Mouse (Mus musculus) WW6 (cell line): ENCODE measurements around the gene Tssc4.

Experiments used
- DNase-seq: peaks from one replicate; pipeline ENCODE4 v3.0.0-alpha.2; 2013; ENCODE audit warnings: low read depth, low spot score

Gene Tssc4

GRCm38 (mm10) chr7:143068316-143068881 is 650 bp upstream of the Tssc4 start:
- DNase-seq, result no peak

- no peak for DNase-seq
Measured at GRCm38 (mm10) chr7:143069751-143070400, 827 bp downstream of the Tssc4 start.

DNA sequence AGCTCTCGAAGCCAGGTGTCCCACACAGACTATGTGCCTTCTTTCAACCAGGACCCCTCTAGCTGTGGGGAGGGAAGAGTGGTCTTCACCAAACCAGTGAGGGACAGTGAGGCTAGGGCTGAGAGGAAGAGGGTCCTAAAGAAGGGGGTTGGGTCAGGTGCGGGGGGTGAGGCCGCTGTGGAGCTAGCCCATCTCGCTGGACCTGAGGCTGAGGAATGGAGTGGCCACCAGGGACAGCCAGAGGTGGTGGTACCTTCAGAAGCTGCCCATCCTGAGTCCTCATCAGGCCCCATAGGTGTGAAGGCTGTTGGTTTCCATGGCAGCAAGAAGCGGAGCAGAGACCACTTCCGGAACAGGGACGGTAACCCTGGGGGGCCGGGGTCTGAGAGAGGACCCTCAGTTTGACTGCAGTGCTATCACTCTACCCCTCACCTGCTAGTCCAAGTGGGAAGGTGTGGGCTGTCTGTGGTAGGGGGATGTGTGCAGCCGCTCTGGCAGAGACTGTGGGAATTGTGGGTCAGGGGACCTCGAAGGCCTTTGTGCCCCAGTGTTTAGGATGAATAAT is 1.5 kb downstream of the Tssc4 start:
- no peak for DNase-seq

DNA sequence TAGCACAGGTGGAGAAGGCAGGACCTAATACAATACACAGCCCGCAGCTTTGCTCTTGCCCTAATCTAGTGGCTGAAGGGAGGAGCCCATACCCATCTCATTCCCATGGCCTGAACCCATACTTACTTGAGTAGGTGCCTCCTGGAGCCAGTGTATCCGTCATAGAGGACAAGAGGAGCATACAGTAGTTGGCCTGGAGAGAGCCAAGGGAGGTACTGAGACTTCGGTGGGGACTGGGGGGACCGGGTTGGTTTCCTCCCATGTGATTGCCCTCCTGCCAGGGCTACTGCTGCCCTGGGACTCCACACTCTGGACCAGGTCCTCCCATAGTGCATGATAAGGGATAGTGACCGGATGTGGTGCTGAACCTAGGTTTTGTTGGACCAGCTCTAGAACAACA is 3.6 kb downstream of the Tssc4 start:
- no peak for DNase-seq

GRCm38 (mm10) chr7:143073086-143073485 is 4.0 kb downstream of the Tssc4 start:
- no peak for DNase-seq

DNA sequence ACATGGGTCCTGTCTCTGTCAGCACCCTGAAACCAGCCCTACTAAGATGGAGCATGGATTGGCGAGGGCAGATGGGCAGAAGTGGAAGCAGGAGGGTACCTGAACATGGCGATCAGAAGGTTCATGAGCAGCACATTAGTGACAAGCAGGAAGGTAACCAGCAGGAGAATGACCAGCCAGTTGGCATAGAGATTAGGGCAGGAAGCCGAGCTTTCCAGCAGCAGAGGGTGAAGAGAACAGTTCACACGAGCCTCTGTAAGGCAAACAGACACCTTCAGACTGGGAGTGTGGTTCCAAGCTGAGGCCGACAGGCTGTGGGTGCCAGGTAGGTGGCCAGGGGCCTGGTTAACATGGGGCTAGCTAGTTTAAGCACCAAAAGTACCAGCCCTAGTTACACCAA is 6.3 kb downstream of the Tssc4 start:
- no peak for DNase-seq

DNA sequence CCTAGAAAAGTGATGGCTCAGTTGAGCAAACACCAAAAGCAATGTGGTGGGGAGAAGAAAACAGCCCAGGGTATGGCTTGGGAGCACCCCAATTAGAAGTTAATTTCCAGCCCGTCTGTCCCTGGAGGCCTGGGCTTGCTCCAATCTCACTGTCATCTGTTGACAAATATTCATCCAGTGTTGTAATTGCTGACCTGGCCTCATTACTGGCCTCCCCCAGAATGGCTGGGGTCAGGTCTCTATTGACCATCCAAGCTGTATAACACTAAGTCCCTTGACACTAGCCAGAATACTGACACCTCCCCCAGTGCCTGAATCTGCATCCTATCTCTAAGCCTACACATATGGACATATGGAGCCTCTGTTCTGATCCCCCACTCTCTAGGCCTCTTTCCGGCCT is 8.3 kb downstream of the Tssc4 start:
- DNase-seq, result no peak

DNA sequence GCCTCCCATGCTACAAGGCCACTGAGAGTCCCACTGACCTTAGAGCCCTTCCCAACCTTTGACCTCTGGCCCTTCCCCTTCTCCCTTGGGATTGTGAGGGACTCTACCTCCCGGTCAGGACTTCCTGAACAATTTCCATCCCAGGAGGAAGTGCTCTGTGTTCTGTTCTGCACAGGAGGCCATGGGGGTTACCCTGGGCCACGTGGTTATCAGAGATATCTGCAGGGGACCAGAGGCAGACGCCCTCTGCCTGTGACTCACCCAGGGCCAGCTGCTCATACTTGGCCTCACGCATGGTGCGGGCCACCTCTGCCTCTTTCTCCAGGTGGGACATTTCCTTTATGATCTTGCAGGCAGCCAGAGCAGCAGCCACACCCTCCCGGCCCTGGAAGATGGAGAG is 13.0 kb downstream of the Tssc4 start:
- no peak for DNase-seq

DNA sequence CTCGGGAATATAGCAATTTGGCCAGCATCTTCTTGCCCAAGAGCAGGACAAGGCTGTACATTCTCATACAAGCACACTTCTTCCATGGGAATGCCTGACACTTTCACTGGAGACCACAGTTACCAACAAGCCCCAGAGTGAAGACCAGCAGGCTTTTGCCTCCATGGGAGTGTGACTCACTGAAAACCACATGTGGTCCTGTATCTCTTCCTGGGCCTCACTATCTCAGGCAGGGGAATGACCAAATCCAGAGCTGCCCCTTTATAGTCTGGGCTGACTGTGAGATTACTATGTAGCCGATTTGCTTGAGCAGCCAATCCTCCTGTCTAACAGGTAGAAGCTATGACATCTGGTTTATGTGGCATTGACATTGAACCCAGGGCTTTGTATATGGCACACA is 14.7 kb downstream of the Tssc4 start:
- no peak for DNase-seq

DNA sequence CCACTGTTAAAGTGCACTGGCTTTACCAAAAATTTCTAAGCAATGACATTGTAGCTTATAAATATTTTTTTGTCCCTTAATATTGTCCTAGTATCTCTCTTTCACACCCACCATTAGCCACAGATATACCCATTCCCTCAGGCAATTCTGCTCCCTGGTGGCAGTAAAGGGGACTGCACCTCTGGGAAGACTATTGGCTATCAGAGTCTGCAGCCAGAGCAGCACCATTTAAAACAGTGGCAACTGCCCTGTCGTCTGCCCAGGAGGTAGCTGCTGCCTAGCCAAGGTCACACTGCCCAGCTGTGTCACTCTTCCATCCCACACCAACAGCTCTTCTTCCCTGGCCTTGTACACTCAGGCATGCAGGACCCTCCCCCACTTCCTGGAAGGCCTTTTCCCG is 17.3 kb downstream of the Tssc4 start:
- DNase-seq, result no peak

GRCm38 (mm10) chr7:143087070-143087579 is 18.1 kb downstream of the Tssc4 start:
- no peak for DNase-seq

DNA sequence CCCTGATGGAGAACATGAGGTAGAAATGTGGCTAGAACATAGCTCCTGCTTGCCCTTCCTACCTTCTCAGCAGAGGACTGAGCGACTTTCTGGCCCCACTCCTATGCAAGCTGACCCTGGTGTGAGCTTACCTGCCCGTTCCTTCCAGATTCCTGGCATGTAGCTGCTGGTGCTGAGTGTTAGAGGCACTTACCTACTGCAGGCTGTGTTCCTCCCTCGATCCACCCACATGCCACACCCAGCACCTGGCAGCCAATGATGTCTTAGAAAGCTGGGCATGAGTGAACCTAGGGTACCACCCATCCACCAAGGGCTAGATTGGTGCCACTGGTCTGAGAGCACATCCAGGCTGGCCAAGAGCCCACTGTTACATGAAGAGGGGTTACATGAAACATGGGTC is 24.8 kb downstream of the Tssc4 start:
- no peak for DNase-seq

DNA sequence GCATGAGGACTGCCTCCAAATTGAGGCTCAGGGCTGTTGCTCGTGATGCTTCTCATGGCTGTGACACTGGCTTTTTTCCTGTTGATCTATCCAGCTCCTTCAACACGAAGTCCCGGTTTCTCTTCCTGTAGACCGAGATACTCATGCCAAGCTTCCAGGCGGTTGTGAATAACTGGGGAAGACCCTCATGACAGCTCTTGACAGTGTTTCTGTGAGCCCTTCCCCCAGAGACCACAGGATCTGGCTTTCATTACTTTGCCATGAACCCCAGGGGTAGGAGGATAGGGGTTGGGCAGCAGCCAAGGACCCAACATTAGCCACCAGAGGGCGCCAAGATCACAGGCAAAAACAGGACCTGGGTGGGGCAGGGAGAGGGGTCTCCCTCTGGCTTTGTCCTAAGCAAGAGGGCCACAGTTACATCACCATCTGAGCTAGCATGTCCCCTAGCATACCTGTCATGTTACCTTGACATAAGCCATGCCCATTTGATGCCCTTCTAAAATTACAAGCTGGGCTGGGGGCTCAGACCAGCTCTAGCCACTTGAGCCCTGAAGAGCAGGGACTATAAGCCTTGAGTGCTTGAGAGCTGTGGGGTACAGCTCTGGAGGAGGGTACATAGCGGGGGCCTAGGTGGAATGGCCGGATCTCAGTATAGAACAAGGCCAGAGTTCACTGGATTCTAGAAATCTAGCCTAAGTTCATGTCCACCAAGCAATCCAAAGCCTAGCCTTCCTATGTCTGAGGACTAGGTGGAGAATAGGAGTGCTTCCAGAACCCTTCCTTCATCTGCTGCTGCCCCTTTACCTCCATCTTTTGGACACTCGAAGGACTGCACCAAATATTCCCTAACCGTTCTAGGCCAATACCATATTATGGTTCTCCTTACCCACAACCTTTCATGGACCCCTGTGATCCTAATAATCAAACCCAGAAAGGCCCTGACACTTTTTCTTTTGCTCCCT is 25.8 kb downstream of the Tssc4 start, which contains the start of gene Trpm5:
TSS of gene Trpm5 (minus strand) at position 51 of the 962 bp plus-strand sequence.
- no peak for DNase-seq

DNA sequence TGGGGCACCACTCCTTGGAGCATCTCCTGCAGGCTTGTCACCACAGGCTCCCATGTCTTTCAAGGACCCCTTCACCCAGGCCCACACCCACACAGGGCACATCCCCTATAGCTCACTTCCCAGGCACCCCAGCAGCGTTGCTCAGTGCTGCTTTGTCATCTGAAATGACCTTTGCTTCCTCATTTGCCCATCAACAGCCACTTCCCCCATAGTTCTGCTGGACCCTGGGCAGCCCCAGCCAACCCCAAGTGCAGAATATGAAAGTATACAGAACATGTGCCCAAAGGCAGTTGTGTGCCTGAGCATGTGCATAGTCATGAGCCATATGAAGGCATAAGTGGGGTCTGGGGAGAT is 26.5 kb downstream of the Tssc4 start:
- DNase-seq, result no peak

GRCm38 (mm10) chr7:143100759-143101158 is 31.7 kb downstream of the Tssc4 start:
- DNase-seq, result no peak

- no peak for DNase-seq
Measured at GRCm38 (mm10) chr7:143105258-143105897, 36.3 kb downstream of the Tssc4 start.

- DNase-seq, result no peak
Measured at GRCm38 (mm10) chr7:143106062-143106461, 37.0 kb downstream of the Tssc4 start, which contains the start of gene Kcnq1. Kcnq1 (plus strand) TSS chr7:143106362.

DNA sequence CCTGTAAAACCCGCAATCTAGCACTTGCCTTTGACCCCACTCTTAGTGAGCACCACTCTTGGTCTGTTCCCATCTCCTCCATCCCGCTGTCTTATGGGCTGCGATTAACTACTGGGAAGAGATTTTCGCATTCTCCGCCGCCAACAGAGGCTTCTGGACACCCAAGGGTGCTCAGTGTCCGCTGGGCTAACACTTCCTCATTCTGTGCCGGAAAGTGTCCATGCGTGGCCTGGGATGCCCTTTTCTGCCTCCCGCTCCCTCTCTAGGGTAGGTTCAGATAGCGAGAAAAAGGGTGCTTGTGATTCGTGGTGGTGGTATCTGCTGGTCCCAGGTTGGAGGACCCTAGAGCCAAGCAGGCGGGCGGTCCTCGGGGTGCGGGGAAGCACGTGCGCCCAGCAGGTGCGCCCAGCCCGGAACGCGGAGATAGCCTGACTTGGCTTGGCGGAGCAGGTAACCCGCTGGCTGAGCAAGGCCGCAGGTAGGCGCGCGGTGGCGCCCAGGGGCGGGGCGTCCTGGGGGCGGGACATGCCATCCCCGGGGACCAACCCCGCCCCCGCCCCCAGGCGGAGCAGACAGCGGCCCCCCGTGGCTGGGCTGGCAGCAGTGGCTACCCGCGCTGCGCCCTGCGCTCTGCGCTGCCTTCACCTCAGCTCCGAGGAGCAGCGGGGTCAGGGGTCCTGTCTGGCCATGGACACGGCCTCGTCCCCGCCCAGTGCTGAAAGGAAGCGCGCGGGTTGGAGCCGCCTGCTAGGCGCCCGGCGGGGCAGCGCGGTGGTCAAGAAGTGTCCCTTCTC is 37.8 kb downstream of the Tssc4 start:
- no peak for DNase-seq

- no peak for DNase-seq
Measured at GRCm38 (mm10) chr7:143108200-143108599, 39.2 kb downstream of the Tssc4 start.

DNA sequence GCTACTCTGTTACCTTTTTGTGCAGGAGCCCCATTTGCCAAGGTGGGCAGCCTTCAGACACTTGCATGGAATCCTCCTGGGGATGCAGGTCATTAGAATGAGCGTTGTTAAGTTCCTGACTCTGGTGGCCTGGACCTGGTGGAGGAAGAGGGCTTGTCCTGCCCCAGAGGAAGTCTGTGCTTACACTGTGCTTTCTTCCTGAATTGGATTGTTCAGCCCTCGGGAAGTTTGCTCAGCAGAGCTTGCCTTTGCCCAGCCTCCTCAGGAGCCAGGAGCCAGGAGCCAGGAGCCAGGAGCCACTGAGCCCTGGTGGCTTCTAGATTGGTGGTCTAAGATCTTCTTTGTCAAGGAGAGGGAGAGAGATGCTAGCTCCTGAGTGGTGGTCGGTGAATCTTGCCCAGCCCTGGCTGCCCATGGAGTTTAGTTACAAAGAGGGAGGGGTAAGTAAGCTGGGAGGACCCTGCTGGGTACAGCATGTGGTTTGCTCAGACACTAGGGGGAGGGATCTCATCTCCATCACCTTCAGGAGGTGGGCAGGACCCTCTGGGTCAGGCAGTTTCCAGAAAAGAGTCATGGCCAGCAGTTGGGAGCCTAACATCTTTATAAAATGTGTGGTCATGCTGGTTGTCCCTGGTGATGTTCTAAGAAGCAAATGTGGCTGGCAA is 40.1 kb downstream of the Tssc4 start:
- no peak for DNase-seq
